Mouse (Mus musculus): ENCODE data around the gene Slc30a3. TPM values are rescaled to one million over a fixed set of nuclear protein-coding genes. Genes with fewer than 3 reads are reported as not detected.

Slc30a3 gene
- polyA plus RNA-seq, 1 experiment, result 23.5 TPM

DNA sequence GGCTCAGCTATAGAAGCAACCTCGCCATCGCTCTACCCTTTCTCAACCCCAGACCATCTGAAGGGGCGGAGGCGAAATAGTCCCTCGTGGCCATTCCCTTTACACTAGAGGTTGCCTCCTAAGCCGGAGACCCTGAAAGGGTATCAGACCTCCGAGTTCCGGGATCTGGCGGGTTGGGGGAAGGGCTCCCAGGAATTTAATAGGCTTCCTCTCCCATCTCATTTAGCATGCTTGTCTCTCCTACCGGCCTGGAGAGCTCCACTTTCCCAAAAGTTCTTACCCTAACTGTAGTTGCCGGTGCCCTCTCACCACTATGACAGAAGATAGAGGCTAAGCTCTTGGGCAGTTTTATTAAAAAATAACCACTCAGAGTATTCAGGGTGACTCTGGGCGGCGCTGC, 29.6 kb upstream of the Slc30a3 start:
- DNase-seq, result no peak
- H3K4me1 ChIP-seq (ENCODE audit: control insufficient read depth, insufficient read depth, low read length), result no peaks in the 10 kb centered on the region
- H3K4me3 ChIP-seq (replicated peaks; ENCODE audit: insufficient read depth, low read depth, low read length), result no peak overlapping the region
- peaks cover 7% of the 10 kb centered on the region; the same call in 1 of the 2 replicates for H3K27me3 ChIP-seq (ENCODE audit: control insufficient read depth, insufficient read depth, low read length)
- no peak overlapping the region for H3K27ac ChIP-seq (ENCODE audit: insufficient read depth, low read length)
- WGBS, result 1% methylated on average over 13 of the region's 13 CpGs
- TF ChIP-seq CTCF (IDR thresholded peaks at IDR 0.05; ENCODE audit: borderline replicate concordance, insufficient read depth, low read depth, low read length), result no peak

DNA sequence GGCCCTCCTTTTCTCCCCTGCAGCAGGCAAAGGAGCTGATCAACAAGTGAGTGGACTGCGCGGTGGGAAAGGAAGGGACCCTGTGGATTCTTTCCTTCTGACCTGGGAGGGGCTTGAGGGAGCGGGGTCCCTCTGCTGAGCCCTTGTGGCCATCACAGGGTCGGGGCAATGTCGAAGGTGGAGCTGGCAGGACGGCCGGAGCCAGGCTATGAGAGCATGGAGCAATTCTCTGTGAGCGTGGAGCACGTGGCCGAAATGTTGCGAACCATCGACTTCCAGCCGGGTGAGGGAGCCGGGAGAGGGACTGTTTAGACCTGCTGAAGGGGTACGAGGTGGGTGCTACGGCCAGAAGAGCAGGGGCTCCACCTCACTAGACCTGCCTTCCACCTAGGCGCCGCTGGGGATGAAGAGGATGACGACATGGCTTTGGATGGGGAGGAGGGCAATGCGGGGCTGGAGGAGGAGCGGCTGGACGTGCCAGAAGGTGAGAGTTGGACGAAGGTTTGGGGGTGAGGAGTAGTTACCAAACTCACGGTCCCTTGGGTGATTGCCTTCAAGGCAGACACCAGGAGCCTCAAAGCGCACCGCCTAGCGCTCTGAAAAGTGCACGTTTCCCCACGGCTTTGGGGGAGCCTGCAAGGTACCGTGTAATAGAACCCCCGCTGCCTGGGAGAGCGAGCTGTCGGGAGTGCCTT, 28.8 kb upstream of the Slc30a3 start:
- H3K4me3 ChIP-seq (replicated peaks; ENCODE audit: insufficient read depth, low read depth, low read length), result no peak overlapping the region
- TF ChIP-seq POLR2A (IDR thresholded peaks at IDR 0.05; ENCODE audit: borderline replicate concordance, insufficient read depth, low read length) (no peak), CTCF (IDR thresholded peaks at IDR 0.05; ENCODE audit: borderline replicate concordance, insufficient read depth, low read depth, low read length) (no peak)
- H3K27me3 ChIP-seq (ENCODE audit: control insufficient read depth, insufficient read depth, low read length), result peaks cover 7% of the 10 kb centered on the region; the same call in 1 of the 2 replicates
- no peaks in the 10 kb centered on the region for H3K4me1 ChIP-seq (ENCODE audit: control insufficient read depth, insufficient read depth, low read length)
- no peak for DNase-seq
- no peak overlapping the region for H3K27ac ChIP-seq (ENCODE audit: insufficient read depth, low read length)
- WGBS, result under 1% methylated on average over 33 of the region's 33 CpGs

DNA sequence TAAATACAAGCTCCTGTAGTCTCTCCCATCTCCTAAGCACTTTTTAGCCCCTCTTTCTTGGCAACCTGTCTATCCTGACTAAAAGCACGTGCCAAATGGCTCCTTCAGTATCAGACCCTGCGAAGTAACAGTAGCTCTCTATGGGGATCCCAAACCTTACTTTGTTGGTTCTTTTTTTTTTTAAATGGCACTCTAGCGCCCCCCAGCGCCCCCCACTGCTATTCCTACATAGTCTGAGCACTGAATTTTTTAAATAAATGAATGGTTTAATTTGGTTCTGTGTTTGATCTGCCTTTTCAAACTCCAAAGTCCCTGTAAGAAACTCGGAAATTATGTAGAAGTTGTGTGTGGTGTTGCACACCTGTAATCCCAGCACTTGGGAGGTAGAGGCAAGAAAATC, 18.0 kb upstream of the Slc30a3 start:
- no peaks in the 10 kb centered on the region for H3K4me1 ChIP-seq (ENCODE audit: control insufficient read depth, insufficient read depth, low read length)
- WGBS, result 36% methylated on average over 5 of the region's 5 CpGs
- no peaks in the 10 kb centered on the region for H3K27me3 ChIP-seq (ENCODE audit: control insufficient read depth, insufficient read depth, low read length)
- H3K4me3 ChIP-seq (replicated peaks; ENCODE audit: insufficient read depth, low read depth, low read length), result no peak overlapping the region
- no peak overlapping the region for H3K27ac ChIP-seq (ENCODE audit: insufficient read depth, low read length)
- no peak for DNase-seq
- no peak for TF ChIP-seq CTCF (IDR thresholded peaks at IDR 0.05; ENCODE audit: borderline replicate concordance, insufficient read depth, low read depth, low read length)
- TF ChIP-seq POLR2A (IDR thresholded peaks at IDR 0.05; ENCODE audit: borderline replicate concordance, insufficient read depth, low read length), result no peak

DNA sequence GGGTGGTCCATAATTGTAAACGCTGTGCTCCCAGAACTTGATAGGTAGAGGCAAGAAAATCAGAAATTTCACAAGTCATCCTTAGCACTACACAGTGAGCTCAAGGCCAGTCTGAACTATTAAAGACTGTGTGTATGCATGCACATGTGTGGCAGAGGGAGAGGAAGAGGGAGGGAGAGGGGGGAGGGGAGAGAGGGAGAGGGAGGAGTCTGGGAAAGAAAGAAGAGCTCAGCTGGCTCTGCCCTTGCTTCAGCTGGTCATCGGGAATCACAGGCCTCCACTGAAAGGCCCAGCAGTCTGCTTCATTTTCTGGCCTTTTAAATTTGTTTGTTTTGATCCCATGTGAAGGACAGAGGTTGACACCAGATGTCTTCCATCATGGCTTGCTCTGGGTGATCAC, 15.4 kb upstream of the Slc30a3 start:
- TF ChIP-seq POLR2A (IDR thresholded peaks at IDR 0.05; ENCODE audit: borderline replicate concordance, insufficient read depth, low read length) (no peak), CTCF (IDR thresholded peaks at IDR 0.05; ENCODE audit: borderline replicate concordance, insufficient read depth, low read depth, low read length) (no peak)
- DNase-seq, result no peak
- Histone ChIP-seq H3K27me3 (ENCODE audit: control insufficient read depth, insufficient read depth, low read length) (no peaks in the 10 kb centered on the region), H3K4me1 (ENCODE audit: control insufficient read depth, insufficient read depth, low read length) (no peaks in the 10 kb centered on the region), H3K27ac (ENCODE audit: insufficient read depth, low read length) (no peak overlapping the region), H3K4me3 (replicated peaks; ENCODE audit: insufficient read depth, low read depth, low read length) (no peak overlapping the region)
- WGBS, result 38% methylated on average over 2 of the region's 2 CpGs

DNA sequence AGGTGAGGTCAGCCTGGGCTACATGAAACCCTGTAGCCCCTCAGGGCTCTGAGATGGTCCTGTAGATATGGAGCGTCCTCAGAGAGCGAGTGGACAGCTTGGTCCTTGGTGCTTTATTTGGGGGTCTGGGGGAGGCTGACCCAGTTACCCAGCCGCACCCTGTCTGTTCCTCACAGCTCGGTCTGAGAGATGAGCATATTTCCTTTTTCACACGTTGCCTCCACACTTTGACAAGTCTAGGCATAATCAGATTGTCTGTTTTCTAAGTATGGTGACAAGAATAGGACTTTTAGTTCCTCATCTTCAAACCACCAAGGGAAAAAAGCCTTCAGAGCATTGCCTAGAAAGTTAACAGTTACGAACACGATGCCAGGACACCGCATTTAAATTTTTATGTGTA, 13.1 kb upstream of the Slc30a3 start:
- no peak for TF ChIP-seq POLR2A (IDR thresholded peaks at IDR 0.05; ENCODE audit: borderline replicate concordance, insufficient read depth, low read length)
- TF ChIP-seq CTCF (IDR thresholded peaks at IDR 0.05; ENCODE audit: borderline replicate concordance, insufficient read depth, low read depth, low read length), result no peak

DNA sequence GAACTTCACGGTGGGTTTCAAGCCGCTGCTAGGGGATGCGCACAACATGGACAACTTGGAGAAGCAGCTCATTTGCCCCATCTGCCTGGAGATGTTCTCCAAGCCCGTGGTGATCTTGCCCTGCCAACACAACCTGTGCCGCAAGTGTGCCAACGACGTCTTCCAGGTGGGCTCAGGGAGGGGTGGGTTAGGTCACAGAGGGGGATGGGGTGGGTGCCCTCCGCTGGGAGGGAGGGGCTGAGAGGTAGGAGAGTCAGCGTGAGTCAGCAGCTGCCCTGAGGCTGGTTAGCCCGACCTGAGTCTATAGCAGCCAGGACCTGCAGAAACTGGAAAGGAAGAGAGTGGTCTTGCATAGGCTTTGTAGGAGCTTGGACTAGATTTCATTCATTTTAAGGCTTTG, 8.9 kb upstream of the Slc30a3 start:
- no peak for DNase-seq
- H3K27ac ChIP-seq (ENCODE audit: insufficient read depth, low read length), result no peak overlapping the region
- 29% methylated on average over 10 of the region's 10 CpGs for WGBS
- no peaks in the 10 kb centered on the region for H3K4me1 ChIP-seq (ENCODE audit: control insufficient read depth, insufficient read depth, low read length)
- no peak overlapping the region for H3K4me3 ChIP-seq (replicated peaks; ENCODE audit: insufficient read depth, low read depth, low read length)
- no peak for TF ChIP-seq POLR2A (IDR thresholded peaks at IDR 0.05; ENCODE audit: borderline replicate concordance, insufficient read depth, low read length)
- TF ChIP-seq CTCF (IDR thresholded peaks at IDR 0.05; ENCODE audit: borderline replicate concordance, insufficient read depth, low read depth, low read length), result no peak
- no peaks in the 10 kb centered on the region; the same call in 1 of the 2 replicates for H3K27me3 ChIP-seq (ENCODE audit: control insufficient read depth, insufficient read depth, low read length)

More for the DNA sequence above, 13.1 kb upstream of the Slc30a3 start:
- no peak overlapping the region for H3K27ac ChIP-seq (ENCODE audit: insufficient read depth, low read length)
- H3K4me1 ChIP-seq (ENCODE audit: control insufficient read depth, insufficient read depth, low read length), result no peaks in the 10 kb centered on the region
- no peak overlapping the region for H3K4me3 ChIP-seq (replicated peaks; ENCODE audit: insufficient read depth, low read depth, low read length)
- 83% methylated on average over 8 of the region's 8 CpGs for WGBS
- DNase-seq, result no peak
- H3K27me3 ChIP-seq (ENCODE audit: control insufficient read depth, insufficient read depth, low read length), result no peaks in the 10 kb centered on the region

DNA sequence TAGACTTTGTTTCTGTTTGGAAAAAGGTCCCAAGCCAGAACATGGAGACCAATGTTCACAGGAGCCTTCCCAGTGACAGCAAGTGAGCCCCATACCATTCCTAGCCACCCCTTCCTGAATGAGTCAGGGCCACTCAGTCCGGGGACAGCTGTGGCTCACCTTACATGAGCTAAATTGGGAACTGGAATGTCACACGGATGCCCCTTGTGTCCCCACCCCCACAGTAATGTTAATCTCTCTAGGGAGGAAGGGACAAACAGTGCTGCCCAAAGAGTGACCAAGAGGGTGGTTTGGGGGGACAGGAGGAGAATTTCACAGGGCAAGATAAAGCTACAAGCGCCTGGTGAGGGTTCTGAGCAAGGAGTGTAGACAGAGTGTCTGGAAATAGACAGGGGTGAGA, 8.3 kb upstream of the Slc30a3 start, which contains the start of gene Trim54:
Gene Trim54, plus strand, starts transcription at position 359 of the 400 bp plus-strand sequence.
- Histone ChIP-seq H3K4me1 (ENCODE audit: control insufficient read depth, insufficient read depth, low read length) (no peaks in the 10 kb centered on the region), H3K27me3 (ENCODE audit: control insufficient read depth, insufficient read depth, low read length) (no peaks in the 10 kb centered on the region; the same call in 1 of the 2 replicates), H3K27ac (ENCODE audit: insufficient read depth, low read length) (no peak within 1 kb of the TSS), H3K4me3 (replicated peaks; ENCODE audit: insufficient read depth, low read depth, low read length) (no peak within 1 kb of the TSS)
- DNase-seq, result no peak
- WGBS, result 58% methylated on average over 3 of the region's 3 CpGs
- TF ChIP-seq POLR2A (IDR thresholded peaks at IDR 0.05; ENCODE audit: borderline replicate concordance, insufficient read depth, low read length), result no peak
- TF ChIP-seq CTCF (IDR thresholded peaks at IDR 0.05; ENCODE audit: borderline replicate concordance, insufficient read depth, low read depth, low read length), result no peak

DNA sequence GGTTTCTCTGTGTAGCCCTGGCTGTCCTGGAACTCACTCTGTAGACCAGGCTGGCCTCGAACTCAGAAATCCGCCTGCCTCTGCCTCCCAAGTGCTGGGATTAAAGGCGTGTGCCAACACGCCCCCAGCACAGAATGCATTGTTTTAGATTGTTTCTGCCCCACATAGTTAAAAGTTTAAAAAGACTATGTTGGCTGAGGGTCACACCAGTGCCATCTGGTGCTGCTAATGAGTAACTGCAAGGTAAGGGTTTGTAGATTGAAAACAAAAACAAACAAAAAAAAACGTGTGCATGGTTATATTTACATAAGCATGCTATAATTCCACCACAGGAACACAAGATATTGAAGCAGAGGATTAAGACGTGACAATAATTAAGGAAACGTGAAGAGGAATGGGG, 2.7 kb upstream of the Slc30a3 start:
- Histone ChIP-seq H3K4me3 (replicated peaks; ENCODE audit: insufficient read depth, low read depth, low read length) (no peak overlapping the region), H3K4me1 (ENCODE audit: control insufficient read depth, insufficient read depth, low read length) (no peaks in the 10 kb centered on the region), H3K27me3 (ENCODE audit: control insufficient read depth, insufficient read depth, low read length) (no peaks in the 10 kb centered on the region; the same call in 1 of the 2 replicates), H3K27ac (ENCODE audit: insufficient read depth, low read length) (no peak overlapping the region)
- 27% methylated on average over 7 of the region's 7 CpGs for WGBS
- TF ChIP-seq POLR2A (IDR thresholded peaks at IDR 0.05; ENCODE audit: borderline replicate concordance, insufficient read depth, low read length) (no peak), CTCF (IDR thresholded peaks at IDR 0.05; ENCODE audit: borderline replicate concordance, insufficient read depth, low read depth, low read length) (no peak)
- DNase-seq, result no peak

Data from cerebellum, adult 2 months (tissue).